Mouse (Mus musculus): ENCODE results near the gene Carm1. TPM values are rescaled to one million over a fixed set of nuclear protein-coding genes. Genes with fewer than 3 reads are reported as not detected.
"Not testable (repeated sequence)": the region's sequence is repeated elsewhere in the genome, so short reads cannot be mapped to it uniquely, and the experiment has no call there.

Gene Carm1
- polyA plus RNA-seq, 1 experiment from 2014 or later: 36.1 TPM

DNA sequence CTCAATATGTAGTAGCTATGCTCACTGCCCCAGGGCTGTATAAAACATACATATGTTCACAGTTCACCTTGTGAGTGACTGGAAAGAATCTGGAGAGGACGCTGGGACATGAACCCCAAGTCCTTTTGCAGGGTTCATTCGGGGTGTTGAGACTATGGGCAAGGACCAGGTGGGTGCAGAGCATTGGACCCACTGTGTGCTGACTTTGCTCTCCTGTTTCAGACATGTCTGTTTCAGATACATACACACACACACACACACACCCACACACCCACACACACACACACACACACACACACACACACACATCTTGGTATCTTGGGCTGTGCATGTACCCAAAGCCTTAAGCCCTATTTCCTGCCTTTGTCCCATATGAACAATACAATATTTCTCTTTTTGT is 4.7 kb upstream of the Carm1 start:
- peaks cover 12% of the 10 kb centered on the region for H3K4me1 ChIP-seq
- not testable (repeated sequence) for H3K9me3 ChIP-seq (replicated peaks); H3K36me3 ChIP-seq; ATAC-seq (ENCODE audit: low FRiP score); H3K9ac ChIP-seq (replicated peaks); H3K4me3 ChIP-seq (replicated peaks); H3K4me2 ChIP-seq; H3K27ac ChIP-seq (replicated peaks); H3K27me3 ChIP-seq (replicated peaks)
- 82% methylated on average over 2 of the region's 2 CpGs for WGBS

DNA sequence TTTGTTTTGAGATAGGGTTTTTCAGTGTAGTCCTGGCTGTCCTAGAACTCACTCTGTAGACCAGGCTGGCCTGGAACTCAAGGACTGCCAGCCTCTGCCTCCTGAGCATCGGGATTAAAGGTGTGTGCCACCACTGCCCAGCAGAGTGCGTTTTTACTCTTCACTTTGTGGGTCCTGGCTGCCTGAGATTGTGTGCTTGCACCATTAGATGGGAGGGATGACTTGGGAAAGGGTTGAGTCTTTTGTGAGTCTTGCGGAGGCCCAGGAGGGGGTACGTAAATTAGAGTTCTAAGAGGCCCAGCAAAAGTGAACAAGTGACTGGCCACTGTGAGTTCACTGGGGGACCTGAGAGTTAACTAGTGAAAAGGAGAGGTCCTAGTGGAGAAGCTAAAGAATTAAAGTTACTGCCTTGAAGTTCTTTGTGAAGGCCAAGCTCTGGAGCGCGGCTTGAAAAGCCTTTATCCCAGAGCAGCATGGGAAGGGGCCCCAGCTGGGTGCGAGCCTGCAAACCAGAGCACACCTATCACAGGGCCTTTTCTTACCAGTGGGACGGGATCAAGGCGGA is 1.3 kb upstream of the Carm1 start:
- 4% methylated on average over 9 of the region's 9 CpGs for WGBS
- peak overlapping the region; percentile 79 for H3K4me2 ChIP-seq
- ATAC-seq (ENCODE audit: low FRiP score): no peak

DNA sequence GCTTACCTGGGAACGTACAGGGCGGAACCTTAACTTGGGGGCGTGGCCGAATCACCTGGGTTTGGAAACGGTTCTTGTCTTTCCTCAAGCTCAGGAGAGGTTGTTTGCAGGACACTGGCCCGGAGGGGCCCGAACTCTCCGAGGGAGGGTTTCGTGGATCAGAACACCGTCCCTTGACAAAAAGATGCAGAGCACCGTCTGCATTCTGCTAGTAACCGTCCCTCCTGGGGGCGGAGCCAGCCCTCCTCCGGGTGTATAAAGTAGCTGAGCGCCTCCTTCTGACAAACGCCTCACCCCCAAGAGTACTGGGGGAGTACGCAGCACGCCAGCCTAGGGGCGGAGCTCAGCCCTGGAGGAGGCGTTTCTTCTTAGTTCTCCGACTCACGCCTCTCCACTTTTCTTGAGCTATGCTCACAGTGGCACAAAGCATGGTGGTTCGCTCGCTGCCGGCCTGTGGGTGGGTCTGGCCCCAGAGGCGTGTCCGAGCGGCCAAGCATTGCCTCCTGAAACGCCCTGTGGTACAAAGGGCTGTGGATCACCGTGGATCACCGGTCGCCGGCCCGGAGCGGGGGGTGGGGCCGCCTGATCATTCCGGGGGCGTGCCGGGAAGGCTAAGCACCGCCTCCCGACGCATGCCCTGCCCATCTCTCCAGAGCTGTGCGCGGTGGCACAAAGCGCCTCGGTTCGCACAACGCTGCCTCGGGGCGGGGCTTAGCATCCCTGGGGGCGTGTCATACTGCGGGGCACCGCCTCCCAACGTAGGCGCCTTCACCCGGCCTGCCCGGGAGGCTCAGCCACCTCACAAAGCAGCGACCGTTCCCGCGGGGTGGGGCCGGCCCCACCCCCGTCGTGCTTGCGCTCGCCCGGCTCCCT is 542 bp upstream of the Carm1 start:
- Histone ChIP-seq H3K27me3 (replicated peaks) (no peaks in the 10 kb centered on the region), H3K9ac (replicated peaks) (peak overlapping the region; percentile 94), H3K4me2 (peak overlapping the region; percentile 79), H3K27ac (replicated peaks) (peak overlapping the region; percentile 99), H3K36me3 (peaks cover 5% of the 10 kb centered on the region), H3K9me3 (replicated peaks) (no peaks in the 10 kb centered on the region), H3K4me3 (replicated peaks) (peak overlapping the region; percentile 79), H3K4me1 (peaks cover 31% of the 10 kb centered on the region)
- peak; percentile 95 for ATAC-seq (ENCODE audit: low FRiP score)
- WGBS: 1% methylated on average over 65 of the region's 67 CpGs

More for the DNA sequence above, 1.3 kb upstream of the Carm1 start:
- Histone ChIP-seq H3K27me3 (replicated peaks) (no peaks in the 10 kb centered on the region), H3K4me1 (peaks cover 31% of the 10 kb centered on the region), H3K9me3 (replicated peaks) (no peaks in the 10 kb centered on the region), H3K36me3 (no peaks in the 10 kb centered on the region), H3K9ac (replicated peaks) (peak overlapping the region; percentile 56), H3K27ac (replicated peaks) (peak overlapping the region; percentile 99), H3K4me3 (replicated peaks) (peak overlapping the region; percentile 79)

DNA sequence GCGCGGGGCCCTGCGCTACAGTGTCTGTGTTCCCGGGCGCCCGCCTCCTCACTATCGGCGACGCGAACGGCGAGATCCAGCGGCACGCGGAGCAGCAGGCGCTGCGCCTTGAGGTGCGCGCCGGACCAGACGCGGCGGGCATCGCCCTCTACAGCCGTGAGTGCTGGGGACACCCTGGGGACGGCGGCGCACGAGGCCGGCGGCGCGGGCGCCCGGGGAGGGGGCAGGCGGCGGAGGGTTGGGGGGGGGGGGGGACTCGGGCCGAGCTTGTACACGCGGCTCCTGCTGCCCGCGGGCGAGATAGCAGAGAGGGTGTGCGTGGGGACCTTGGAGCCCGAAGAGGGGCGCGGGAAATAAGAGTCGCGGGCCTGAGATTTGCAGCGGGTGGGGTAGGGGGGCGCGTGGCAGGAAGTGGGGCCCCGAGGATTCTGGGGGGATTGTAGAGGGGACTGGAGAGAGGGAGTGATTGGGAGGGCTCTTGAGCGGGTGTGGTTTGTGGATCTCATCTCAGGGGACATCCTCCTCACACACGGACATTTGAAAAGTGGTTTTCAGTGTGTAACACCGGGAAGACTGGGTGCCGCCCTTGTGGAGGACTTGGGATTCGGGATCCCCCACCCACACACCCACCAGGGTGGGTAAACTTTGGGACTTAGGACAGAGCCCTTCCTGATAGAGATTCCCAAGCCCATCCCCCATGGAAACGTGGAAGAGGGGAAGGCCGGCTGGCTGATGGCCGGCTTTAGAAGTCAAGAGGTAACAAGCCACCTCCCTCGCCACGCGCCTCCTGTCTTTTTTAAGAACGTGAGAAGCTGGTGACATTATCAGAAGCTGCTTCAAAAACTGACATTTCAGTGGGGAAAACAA is 614 bp downstream of the Carm1 start:
- under 1% methylated on average over 41 of the region's 66 CpGs for WGBS
- Histone ChIP-seq H3K36me3 (peaks cover 6% of the 10 kb centered on the region), H3K27me3 (replicated peaks) (no peaks in the 10 kb centered on the region), H3K9ac (replicated peaks) (peak overlapping the region; percentile 94), H3K4me2 (peak overlapping the region; percentile 79), H3K9me3 (replicated peaks) (no peaks in the 10 kb centered on the region), H3K4me1 (peaks cover 31% of the 10 kb centered on the region), H3K27ac (replicated peaks) (peak overlapping the region; percentile 99), H3K4me3 (replicated peaks) (peak overlapping the region; percentile 79)
- ATAC-seq (ENCODE audit: low FRiP score): peak; percentile 12; the same call in 1 of the 2 replicates

DNA sequence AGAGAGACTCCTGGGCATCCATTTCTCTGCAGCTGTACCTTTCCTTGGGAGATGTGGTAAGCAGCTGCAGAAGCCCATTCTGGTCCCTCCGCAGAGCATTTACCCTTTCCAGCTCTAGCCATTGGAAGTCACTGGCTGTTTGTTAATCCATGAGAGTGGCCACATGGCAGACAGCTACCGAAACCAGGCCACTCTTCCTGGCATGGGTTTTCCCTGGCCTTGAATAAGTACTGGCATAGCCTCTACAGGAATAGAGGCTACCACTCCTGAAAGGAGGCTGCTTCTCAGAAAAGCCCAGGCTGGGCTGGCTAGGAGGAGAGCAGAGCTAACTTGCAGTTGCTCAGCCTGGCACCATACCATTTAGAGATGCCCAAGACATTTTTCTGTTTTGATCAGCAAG is 4.4 kb downstream of the Carm1 start:
- Histone ChIP-seq H3K9ac (replicated peaks) (no peak overlapping the region), H3K9me3 (replicated peaks) (no peaks in the 10 kb centered on the region), H3K4me3 (replicated peaks) (no peak overlapping the region), H3K36me3 (peaks cover 6% of the 10 kb centered on the region), H3K4me2 (no peak overlapping the region), H3K4me1 (peaks cover 20% of the 10 kb centered on the region), H3K27ac (replicated peaks) (no peak overlapping the region), H3K27me3 (replicated peaks) (no peaks in the 10 kb centered on the region)
- ATAC-seq (ENCODE audit: low FRiP score): no peak
- 94% methylated on average over 2 of the region's 2 CpGs for WGBS

DNA sequence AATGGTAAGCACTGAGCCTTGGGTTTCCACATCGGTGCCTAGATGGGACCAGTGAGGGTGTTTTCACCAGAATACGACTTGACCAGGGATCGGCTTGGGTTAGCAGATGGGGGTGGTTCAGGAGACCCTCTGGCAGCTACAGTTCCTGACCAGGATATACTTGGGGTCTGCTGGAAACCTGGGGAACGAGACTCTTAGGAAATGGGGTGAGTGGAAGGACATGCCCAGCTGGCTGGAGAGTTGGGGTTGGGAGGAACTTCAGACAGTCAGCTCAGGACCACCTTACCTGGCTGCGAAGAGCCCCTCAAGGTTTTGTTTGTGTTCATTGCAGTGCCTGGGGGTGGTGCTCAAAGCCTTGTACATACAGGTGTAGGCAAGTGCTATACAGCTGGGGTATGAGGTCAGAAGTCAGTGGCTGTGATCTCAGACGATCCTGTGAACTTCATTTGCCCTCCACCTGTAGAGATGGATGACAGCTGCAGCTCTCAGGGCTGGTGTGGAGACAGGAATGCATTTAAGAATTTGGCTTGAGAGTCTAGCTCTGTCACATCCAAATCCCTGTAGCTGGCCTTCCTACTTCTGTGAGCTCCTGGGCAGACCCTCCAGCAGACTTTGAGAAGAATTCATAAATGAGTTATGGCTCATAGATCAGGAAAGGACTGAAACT is 7.0 kb downstream of the Carm1 start:
- WGBS: 89% methylated on average over 6 of the region's 6 CpGs
- H3K9me3 ChIP-seq (replicated peaks): no peaks in the 10 kb centered on the region
- no peak for ATAC-seq (ENCODE audit: low FRiP score)
- peaks cover 14% of the 10 kb centered on the region for H3K36me3 ChIP-seq
- no peak overlapping the region for H3K4me2 ChIP-seq
- H3K4me3 ChIP-seq (replicated peaks): no peak overlapping the region
- H3K27ac ChIP-seq (replicated peaks): no peak overlapping the region
- no peak overlapping the region for H3K9ac ChIP-seq (replicated peaks)
- H3K27me3 ChIP-seq (replicated peaks): no peaks in the 10 kb centered on the region
- H3K4me1 ChIP-seq: peaks cover 19% of the 10 kb centered on the region

DNA sequence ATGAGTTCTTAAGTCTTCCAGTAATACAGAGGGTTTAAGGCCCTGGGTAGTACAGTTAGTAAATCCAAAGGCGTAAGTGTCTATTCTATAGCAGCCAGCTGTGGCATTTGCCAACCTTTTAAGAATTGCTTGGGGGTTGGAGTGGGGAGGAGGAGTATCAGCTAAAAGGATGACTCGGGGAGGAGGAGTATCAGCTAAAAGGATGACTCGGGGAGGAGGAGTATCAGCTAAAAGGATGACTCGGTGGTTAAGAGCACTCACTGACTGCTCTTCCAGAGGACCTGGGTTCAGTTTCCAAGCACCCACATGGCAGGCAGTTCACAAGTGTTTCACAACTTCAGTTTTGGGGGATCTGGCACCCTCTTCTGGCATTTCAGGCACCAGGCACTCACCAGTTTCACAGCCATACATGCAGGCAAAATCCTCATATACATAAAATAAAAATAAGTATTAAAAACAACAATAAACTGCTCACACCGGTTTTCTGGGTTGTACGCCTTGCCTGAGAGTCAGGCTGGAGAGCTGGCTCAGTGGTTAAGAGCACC is 8.6 kb downstream of the Carm1 start:
- 86% methylated on average over 6 of the region's 6 CpGs for WGBS
- Histone ChIP-seq H3K27me3 (replicated peaks) (no peaks in the 10 kb centered on the region), H3K4me2 (no peak overlapping the region), H3K27ac (replicated peaks) (no peak overlapping the region), H3K36me3 (peaks cover 14% of the 10 kb centered on the region), H3K9me3 (replicated peaks) (no peaks in the 10 kb centered on the region), H3K9ac (replicated peaks) (no peak overlapping the region), H3K4me3 (replicated peaks) (no peak overlapping the region), H3K4me1 (peaks cover 9% of the 10 kb centered on the region)
- no peak for ATAC-seq (ENCODE audit: low FRiP score)

DNA sequence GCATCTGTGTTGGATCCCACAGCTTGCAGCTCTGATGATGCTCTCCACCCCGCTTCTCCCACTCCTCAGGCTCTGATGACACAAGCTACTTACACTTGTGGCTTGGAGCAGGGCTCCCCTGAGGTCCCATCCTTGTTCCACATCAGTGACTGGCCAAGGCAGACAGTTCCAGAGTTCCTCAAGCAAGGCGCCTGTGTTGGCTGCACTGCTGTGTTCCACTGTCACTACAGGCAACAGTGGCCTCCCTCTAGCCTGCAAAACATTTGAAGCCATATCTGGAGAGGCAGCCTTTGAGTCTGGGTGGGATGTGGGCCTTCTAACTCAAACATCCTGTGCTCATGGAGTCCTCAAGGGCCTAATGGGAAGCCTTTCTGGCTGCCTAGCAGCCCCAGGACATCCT is 10.3 kb downstream of the Carm1 start:
- peaks cover 11% of the 10 kb centered on the region for H3K36me3 ChIP-seq
- peaks cover 9% of the 10 kb centered on the region for H3K4me1 ChIP-seq
- H3K4me2 ChIP-seq: no peak overlapping the region
- no peak overlapping the region for H3K4me3 ChIP-seq (replicated peaks)
- no peak overlapping the region for H3K9ac ChIP-seq (replicated peaks)
- H3K27ac ChIP-seq (replicated peaks): peak overlapping the region; percentile 23; the same call in 1 of the 2 replicates
- no peak for ATAC-seq (ENCODE audit: low FRiP score)
- H3K27me3 ChIP-seq (replicated peaks): no peaks in the 10 kb centered on the region
- no peaks in the 10 kb centered on the region for H3K9me3 ChIP-seq (replicated peaks)
- 94% methylated on average over 2 of the region's 2 CpGs for WGBS

DNA sequence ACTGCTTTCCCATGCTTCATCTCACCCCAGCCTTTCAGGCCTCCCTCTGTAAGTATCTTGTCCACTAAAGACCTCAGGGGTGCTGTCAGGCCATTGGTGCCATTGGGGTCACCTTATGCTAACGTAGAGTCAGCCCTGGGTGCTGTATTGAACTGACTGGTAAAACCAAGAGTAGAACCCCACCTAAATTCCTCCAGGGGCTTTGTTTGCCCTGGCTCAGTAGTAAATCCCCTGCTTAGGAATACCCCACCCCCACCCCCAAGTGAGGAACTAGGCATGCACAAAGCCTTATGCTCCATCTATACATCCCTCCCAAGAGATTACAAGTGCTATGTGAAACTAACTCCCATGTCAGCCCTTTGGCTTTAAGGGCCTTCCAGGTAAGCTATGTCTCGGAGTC is 10.9 kb downstream of the Carm1 start:
- Histone ChIP-seq H3K9ac (replicated peaks) (no peak overlapping the region), H3K4me3 (replicated peaks) (no peak overlapping the region), H3K4me1 (peaks cover 9% of the 10 kb centered on the region), H3K27ac (replicated peaks) (peak overlapping the region; percentile 23; the same call in 1 of the 2 replicates), H3K27me3 (replicated peaks) (no peaks in the 10 kb centered on the region), H3K36me3 (peaks cover 11% of the 10 kb centered on the region), H3K9me3 (replicated peaks) (no peaks in the 10 kb centered on the region), H3K4me2 (no peak overlapping the region)
- no peak for ATAC-seq (ENCODE audit: low FRiP score)
- 93% methylated on average over 2 of the region's 2 CpGs for WGBS

DNA sequence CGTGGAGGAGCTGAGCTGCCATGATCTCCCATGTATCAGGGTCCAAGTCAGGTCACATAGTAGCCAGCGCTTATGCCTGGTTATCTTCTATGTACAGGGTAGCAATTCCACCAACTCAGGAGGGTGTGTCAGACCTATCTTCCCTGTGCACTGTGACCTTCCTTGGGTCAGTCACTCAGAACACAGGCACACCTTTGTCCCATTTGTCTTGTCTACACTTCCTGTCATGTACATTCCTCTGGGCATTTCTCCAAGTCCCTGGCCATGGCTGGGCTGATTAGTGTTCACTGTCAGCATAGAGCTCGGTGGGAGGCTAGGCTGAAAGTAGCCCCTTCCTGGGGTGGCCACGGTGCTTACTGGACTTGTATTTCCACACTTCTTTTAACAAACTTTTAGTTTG is 11.7 kb downstream of the Carm1 start:
- no peak for ATAC-seq (ENCODE audit: low FRiP score)
- no peak overlapping the region for H3K4me2 ChIP-seq
- H3K36me3 ChIP-seq: peaks cover 11% of the 10 kb centered on the region
- 86% methylated on average over 4 of the region's 4 CpGs for WGBS
- H3K4me1 ChIP-seq: peaks cover 10% of the 10 kb centered on the region
- H3K9ac ChIP-seq (replicated peaks): no peak overlapping the region
- H3K27ac ChIP-seq (replicated peaks): no peak overlapping the region
- no peaks in the 10 kb centered on the region for H3K27me3 ChIP-seq (replicated peaks)
- H3K4me3 ChIP-seq (replicated peaks): no peak overlapping the region
- H3K9me3 ChIP-seq (replicated peaks): no peaks in the 10 kb centered on the region

DNA sequence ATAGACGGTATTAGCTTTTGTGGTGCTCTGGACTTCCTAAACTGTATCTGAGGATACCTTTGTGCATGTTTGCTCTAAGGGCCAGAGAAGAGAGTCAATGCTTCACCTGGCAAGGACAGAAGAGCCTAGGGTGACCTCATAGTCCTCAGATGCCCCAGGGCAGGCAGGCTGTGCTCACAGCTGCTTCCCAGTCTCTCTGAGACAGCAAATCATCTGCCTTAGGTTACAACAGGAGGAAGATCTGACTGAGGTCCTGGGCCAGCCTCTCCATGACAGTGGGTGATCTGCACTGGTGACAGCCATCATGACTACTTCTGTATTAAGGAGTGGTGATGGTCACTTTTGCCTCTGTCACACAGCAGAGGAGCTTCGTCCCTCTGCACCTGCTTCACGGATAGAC is 12.5 kb downstream of the Carm1 start:
- H3K4me2 ChIP-seq: no peak overlapping the region
- ATAC-seq (ENCODE audit: low FRiP score): no peak
- no peak overlapping the region for H3K9ac ChIP-seq (replicated peaks)
- H3K27me3 ChIP-seq (replicated peaks): no peaks in the 10 kb centered on the region
- no peak overlapping the region for H3K27ac ChIP-seq (replicated peaks)
- WGBS: 98% methylated on average over 3 of the region's 3 CpGs
- H3K4me3 ChIP-seq (replicated peaks): no peak overlapping the region
- H3K9me3 ChIP-seq (replicated peaks): no peaks in the 10 kb centered on the region
- peaks cover 11% of the 10 kb centered on the region for H3K4me1 ChIP-seq
- peaks cover 11% of the 10 kb centered on the region for H3K36me3 ChIP-seq
